Mouse (Mus musculus): ENCODE data around the gene Avpr2.

The Avpr2 gene

GRCm38 (mm10) chrX:73891551-73892152, at the start of gene Avpr2:
Gene Avpr2 (plus strand): TSS chrX:73892102.
- no peak for DNase-seq (ENCODE audit: low read depth, low spot score)

- no peak for DNase-seq (ENCODE audit: low read depth, low spot score)
Observed at GRCm38 (mm10) chrX:73854326-73855086, 37.4 kb upstream of the Avpr2 start.

GRCm38 (mm10) chrX:73855087-73855408, 36.9 kb upstream of the Avpr2 start:
- DNase-seq (ENCODE audit: low read depth, low spot score) = no peak

- DNase-seq (ENCODE audit: low read depth, low spot score) = no peak
Observed at GRCm38 (mm10) chrX:73864692-73865091, 27.2 kb upstream of the Avpr2 start.

GRCm38 (mm10) chrX:73867256-73867655, 24.6 kb upstream of the Avpr2 start:
- no peak for DNase-seq (ENCODE audit: low read depth, low spot score)

- no peak for DNase-seq (ENCODE audit: low read depth, low spot score)
Observed at GRCm38 (mm10) chrX:73867852-73868251, 24.1 kb upstream of the Avpr2 start.

- DNase-seq (ENCODE audit: low read depth, low spot score) = peak; percentile 19
Observed at GRCm38 (mm10) chrX:73869334-73869733, 22.6 kb upstream of the Avpr2 start.

- DNase-seq (ENCODE audit: low read depth, low spot score) = no peak
Observed at GRCm38 (mm10) chrX:73871474-73871873, 20.4 kb upstream of the Avpr2 start.

GRCm38 (mm10) chrX:73871956-73872355, 19.9 kb upstream of the Avpr2 start:
- no peak for DNase-seq (ENCODE audit: low read depth, low spot score)

- DNase-seq (ENCODE audit: low read depth, low spot score) = no peak
Observed at GRCm38 (mm10) chrX:73875881-73876280, 16.0 kb upstream of the Avpr2 start.

- no peak for DNase-seq (ENCODE audit: low read depth, low spot score)
Observed at GRCm38 (mm10) chrX:73877014-73877413, 14.9 kb upstream of the Avpr2 start.

GRCm38 (mm10) chrX:73880194-73881035, 11.5 kb upstream of the Avpr2 start:
- peak; percentile 83 for DNase-seq (ENCODE audit: low read depth, low spot score)

- no peak for DNase-seq (ENCODE audit: low read depth, low spot score)
Observed at GRCm38 (mm10) chrX:73881036-73881427, 10.9 kb upstream of the Avpr2 start.

GRCm38 (mm10) chrX:73881463-73881862, 10.4 kb upstream of the Avpr2 start:
- DNase-seq (ENCODE audit: low read depth, low spot score) = no peak

GRCm38 (mm10) chrX:73892833-73893232, 931 bp downstream of the Avpr2 start:
- DNase-seq (ENCODE audit: low read depth, low spot score) = no peak

GRCm38 (mm10) chrX:73895719-73896118, 3.8 kb downstream of the Avpr2 start, which contains the start of gene L1cam:
Gene L1cam (minus strand): TSS chrX:73896105.
- peak; percentile 65 for DNase-seq (ENCODE audit: low read depth, low spot score)

- DNase-seq (ENCODE audit: low read depth, low spot score) = no peak
Observed at GRCm38 (mm10) chrX:73897959-73898358, 6.1 kb downstream of the Avpr2 start.

GRCm38 (mm10) chrX:73910049-73910448, 18.1 kb downstream of the Avpr2 start:
- no peak for DNase-seq (ENCODE audit: low read depth, low spot score)

GRCm38 (mm10) chrX:73910451-73910850, 18.5 kb downstream of the Avpr2 start:
- peak; percentile 37 for DNase-seq (ENCODE audit: low read depth, low spot score)

- DNase-seq (ENCODE audit: low read depth, low spot score) = peak; percentile 70
Observed at GRCm38 (mm10) chrX:73911156-73911555, 19.3 kb downstream of the Avpr2 start.

GRCm38 (mm10) chrX:73911588-73911987, 19.7 kb downstream of the Avpr2 start:
- DNase-seq (ENCODE audit: low read depth, low spot score) = peak; percentile 72

Measured in CD4-positive, CD25-positive, alpha-beta regulatory T cell, adult 2 months (primary cell).